Mouse (Mus musculus): Measurements from ENCODE around the gene Micall1. TPM values are rescaled to one million over a fixed set of nuclear protein-coding genes. Genes with fewer than 3 reads are reported as not detected.
A peak's percentile ranks its signal among the peaks of the same experiment; 100 is the strongest.

Micall1 gene
- polyA plus RNA-seq, 1 experiment: 75.8 TPM

DNA sequence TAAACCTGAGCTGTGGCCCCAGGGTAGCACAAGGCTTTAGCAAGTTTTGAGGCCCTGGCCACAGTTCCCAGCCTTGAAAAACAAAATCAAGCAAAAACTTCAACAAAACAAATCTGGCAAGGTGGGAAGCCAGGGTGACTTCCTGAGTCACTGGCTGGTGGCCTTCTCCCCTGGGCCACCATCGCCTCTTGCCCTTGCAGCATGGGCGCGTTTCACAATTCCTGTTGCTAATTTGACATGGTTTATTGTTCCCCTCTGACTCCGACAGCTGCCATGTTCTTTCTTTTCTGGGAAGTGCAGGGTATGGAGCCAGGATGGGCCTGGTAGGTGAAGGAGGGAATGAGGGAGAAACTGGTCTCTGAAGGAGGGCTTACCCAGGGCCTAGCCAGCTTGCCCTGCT, 13.4 kb downstream of the Micall1 start:
- TF ChIP-seq CTCF (IDR thresholded peaks at IDR 0.05; ENCODE audit: control insufficient read depth, insufficient read depth, insufficient replicate concordance, low read depth, low read length) (no peak), POLR2A (IDR thresholded peaks at IDR 0.05; ENCODE audit: control insufficient read depth, low read depth, low read length) (no peak)
- H3K4me1 ChIP-seq (ENCODE audit: control insufficient read depth, insufficient read depth, low read length): no peaks in the 10 kb centered on the region
- no peaks in the 10 kb centered on the region for H3K27me3 ChIP-seq (ENCODE audit: control insufficient read depth, insufficient read depth, low read length)
- no peak overlapping the region for H3K4me3 ChIP-seq (ENCODE audit: control insufficient read depth, low read depth, low read length)
- no peaks in the 10 kb centered on the region; the same call in none of the 2 replicates for H3K36me3 ChIP-seq (ENCODE audit: control insufficient read depth, insufficient read depth, low read length)
- no peak overlapping the region for H3K27ac ChIP-seq (ENCODE audit: control insufficient read depth, insufficient read depth, low read depth, low read length)

DNA sequence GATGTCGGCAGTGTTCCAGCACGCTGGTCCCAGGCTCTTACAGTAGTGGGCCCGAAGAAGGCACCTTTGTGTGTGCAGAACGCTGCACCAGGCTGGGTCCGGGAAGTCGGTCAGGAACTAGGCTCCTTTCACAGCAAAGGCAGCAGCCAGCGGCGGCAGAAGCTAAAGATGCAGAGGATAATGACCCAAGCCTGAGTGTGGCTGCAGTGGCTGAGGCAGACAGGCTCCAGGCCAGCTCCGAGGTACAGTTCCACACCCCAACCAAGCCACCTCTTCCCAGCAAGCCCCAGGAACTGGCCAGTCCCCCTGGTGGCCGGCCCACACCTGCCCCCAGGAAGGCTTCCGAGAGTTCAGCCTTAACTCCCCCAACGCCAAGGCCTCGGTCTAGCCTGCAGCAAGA, 13.8 kb downstream of the Micall1 start:
- Histone ChIP-seq H3K4me1 (ENCODE audit: control insufficient read depth, insufficient read depth, low read length) (no peaks in the 10 kb centered on the region), H3K27ac (ENCODE audit: control insufficient read depth, insufficient read depth, low read depth, low read length) (no peak overlapping the region), H3K36me3 (ENCODE audit: control insufficient read depth, insufficient read depth, low read length) (no peaks in the 10 kb centered on the region; the same call in none of the 2 replicates), H3K27me3 (ENCODE audit: control insufficient read depth, insufficient read depth, low read length) (no peaks in the 10 kb centered on the region), H3K4me3 (ENCODE audit: control insufficient read depth, low read depth, low read length) (no peak overlapping the region)
- no peak for TF ChIP-seq POLR2A (IDR thresholded peaks at IDR 0.05; ENCODE audit: control insufficient read depth, low read depth, low read length)
- TF ChIP-seq CTCF (IDR thresholded peaks at IDR 0.05; ENCODE audit: control insufficient read depth, insufficient read depth, insufficient replicate concordance, low read depth, low read length): no peak

DNA sequence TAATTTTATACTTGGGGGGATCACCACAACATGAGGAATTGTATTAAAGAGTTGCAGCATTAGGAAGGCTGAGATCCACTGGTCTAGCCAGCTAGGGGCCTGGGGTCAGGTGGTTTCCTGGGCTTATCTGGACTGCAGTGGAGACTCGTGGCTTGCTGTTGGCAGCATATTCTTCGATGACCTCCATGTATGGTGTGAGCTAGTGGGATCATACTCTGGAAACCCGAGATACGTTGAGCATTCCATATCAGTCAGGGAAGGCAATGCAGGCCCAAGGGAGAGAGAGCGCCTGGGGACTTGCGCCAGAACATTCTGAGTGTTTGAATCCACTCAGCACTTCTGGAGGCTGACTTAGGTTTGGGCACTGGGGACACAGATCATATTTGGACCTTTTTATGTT, 15.1 kb downstream of the Micall1 start:
- no peak for TF ChIP-seq POLR2A (IDR thresholded peaks at IDR 0.05; ENCODE audit: control insufficient read depth, low read depth, low read length)
- TF ChIP-seq CTCF (IDR thresholded peaks at IDR 0.05; ENCODE audit: control insufficient read depth, insufficient read depth, insufficient replicate concordance, low read depth, low read length): no peak
- Histone ChIP-seq H3K27me3 (ENCODE audit: control insufficient read depth, insufficient read depth, low read length) (no peaks in the 10 kb centered on the region), H3K4me3 (ENCODE audit: control insufficient read depth, low read depth, low read length) (peak overlapping the region; percentile 77), H3K27ac (ENCODE audit: control insufficient read depth, insufficient read depth, low read depth, low read length) (peak overlapping the region; percentile 26; the same call in 1 of the 2 replicates), H3K36me3 (ENCODE audit: control insufficient read depth, insufficient read depth, low read length) (no peaks in the 10 kb centered on the region; the same call in none of the 2 replicates), H3K4me1 (ENCODE audit: control insufficient read depth, insufficient read depth, low read length) (no peaks in the 10 kb centered on the region; the same call in 1 of the 2 replicates)

DNA sequence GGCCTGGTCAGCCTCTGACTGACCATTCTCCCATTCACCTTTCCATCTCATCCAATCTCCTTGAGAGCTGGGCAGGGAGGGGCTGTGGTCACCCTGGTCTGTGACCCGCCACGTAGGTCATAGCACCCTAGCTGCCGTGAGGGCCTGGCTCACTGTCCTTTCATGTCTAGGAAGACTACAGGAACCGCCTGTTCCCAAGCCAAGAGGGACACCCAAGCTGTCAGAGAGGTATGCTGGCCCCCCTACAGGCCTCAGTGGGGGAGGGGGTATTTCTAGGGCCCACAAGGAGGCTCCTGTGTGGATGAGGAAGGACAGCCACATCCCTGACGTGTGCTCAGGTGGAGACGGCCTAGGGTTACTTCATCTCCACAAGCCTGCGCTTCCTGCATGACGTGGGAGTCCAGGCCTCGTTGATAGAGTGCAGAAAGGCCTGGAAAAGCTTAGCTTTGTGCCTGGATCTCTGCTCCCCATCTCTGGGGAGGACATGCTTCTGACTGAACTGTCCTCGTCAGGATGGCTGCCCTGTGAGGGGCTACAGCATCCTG, 15.7 kb downstream of the Micall1 start:
- TF ChIP-seq CTCF (IDR thresholded peaks at IDR 0.05; ENCODE audit: control insufficient read depth, insufficient read depth, insufficient replicate concordance, low read depth, low read length): no peak
- TF ChIP-seq POLR2A (IDR thresholded peaks at IDR 0.05; ENCODE audit: control insufficient read depth, low read depth, low read length): no peak
- H3K36me3 ChIP-seq (ENCODE audit: control insufficient read depth, insufficient read depth, low read length): no peaks in the 10 kb centered on the region; the same call in none of the 2 replicates
- H3K27me3 ChIP-seq (ENCODE audit: control insufficient read depth, insufficient read depth, low read length): no peaks in the 10 kb centered on the region
- H3K27ac ChIP-seq (ENCODE audit: control insufficient read depth, insufficient read depth, low read depth, low read length): peak overlapping the region; percentile 61
- H3K4me3 ChIP-seq (ENCODE audit: control insufficient read depth, low read depth, low read length): peak overlapping the region; percentile 77
- H3K4me1 ChIP-seq (ENCODE audit: control insufficient read depth, insufficient read depth, low read length): no peaks in the 10 kb centered on the region; the same call in 1 of the 2 replicates

DNA sequence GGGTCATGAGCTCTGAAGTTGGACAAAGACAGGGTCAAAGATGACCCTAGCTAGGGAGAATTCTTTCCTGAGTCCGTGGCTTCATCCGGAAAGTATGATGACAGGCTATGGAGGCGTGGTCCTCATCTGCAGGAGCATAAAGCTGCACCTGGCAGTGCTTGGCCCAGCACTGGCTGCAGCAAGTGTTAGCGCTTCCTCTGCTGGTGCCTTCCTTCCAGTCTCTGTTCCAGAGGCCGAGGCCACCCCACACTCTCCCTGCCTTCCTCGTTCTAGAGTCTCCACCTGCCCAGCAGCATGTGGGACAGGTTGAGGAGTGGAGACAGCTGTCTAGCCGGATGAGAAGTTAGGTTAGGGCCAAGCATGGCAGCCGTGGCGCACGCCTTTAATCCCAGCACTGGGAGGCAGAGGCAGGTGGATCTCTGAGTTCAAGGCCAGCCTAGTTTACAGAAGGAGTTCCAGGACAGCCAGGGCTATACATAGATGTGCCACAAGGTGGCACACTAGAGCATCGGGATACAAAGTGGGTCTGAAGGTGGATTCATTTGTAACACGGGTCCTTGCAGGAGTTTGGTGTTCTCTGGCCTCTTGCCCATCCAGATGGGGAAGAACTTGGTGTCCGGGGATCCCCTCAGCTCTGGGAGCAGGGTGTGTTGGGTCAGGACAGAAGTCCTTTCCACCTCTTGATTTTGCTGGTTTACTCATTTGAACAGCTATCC, 17.7 kb downstream of the Micall1 start:
- H3K4me3 ChIP-seq (ENCODE audit: control insufficient read depth, low read depth, low read length): peak overlapping the region; percentile 77
- peaks cover 5% of the 10 kb centered on the region for H3K4me1 ChIP-seq (ENCODE audit: control insufficient read depth, insufficient read depth, low read length)
- H3K27me3 ChIP-seq (ENCODE audit: control insufficient read depth, insufficient read depth, low read length): no peaks in the 10 kb centered on the region
- TF ChIP-seq POLR2A (IDR thresholded peaks at IDR 0.05; ENCODE audit: control insufficient read depth, low read depth, low read length): no peak
- peak; percentile 1; the same call in 1 of the 2 replicates for TF ChIP-seq CTCF (IDR thresholded peaks at IDR 0.05; ENCODE audit: control insufficient read depth, insufficient read depth, insufficient replicate concordance, low read depth, low read length)
- H3K36me3 ChIP-seq (ENCODE audit: control insufficient read depth, insufficient read depth, low read length): no peaks in the 10 kb centered on the region; the same call in none of the 2 replicates
- H3K27ac ChIP-seq (ENCODE audit: control insufficient read depth, insufficient read depth, low read depth, low read length): no peak overlapping the region

DNA sequence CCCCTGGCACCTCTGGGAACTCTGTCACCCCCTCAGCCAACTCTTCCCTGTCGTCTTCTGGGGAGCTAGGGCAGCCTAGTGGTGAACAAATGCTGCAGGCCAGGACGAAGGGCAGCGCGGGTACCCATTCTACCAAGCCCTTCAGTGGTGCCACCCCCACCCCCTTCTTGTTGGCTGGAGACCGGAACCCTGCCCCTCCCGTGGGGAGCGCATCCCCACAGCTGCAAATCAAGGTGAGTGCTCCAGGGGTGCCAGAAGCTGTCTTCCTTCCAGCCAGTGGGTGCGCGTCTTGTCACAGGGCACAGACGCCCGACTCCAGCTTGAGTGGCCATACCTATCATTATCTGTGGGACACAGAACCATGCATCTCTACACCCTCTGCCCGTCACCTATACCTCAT, 18.4 kb downstream of the Micall1 start:
- Histone ChIP-seq H3K4me1 (ENCODE audit: control insufficient read depth, insufficient read depth, low read length) (peaks cover 8% of the 10 kb centered on the region), H3K27me3 (ENCODE audit: control insufficient read depth, insufficient read depth, low read length) (no peaks in the 10 kb centered on the region), H3K36me3 (ENCODE audit: control insufficient read depth, insufficient read depth, low read length) (no peaks in the 10 kb centered on the region; the same call in none of the 2 replicates), H3K4me3 (ENCODE audit: control insufficient read depth, low read depth, low read length) (peak overlapping the region; percentile 77), H3K27ac (ENCODE audit: control insufficient read depth, insufficient read depth, low read depth, low read length) (no peak overlapping the region)
- TF ChIP-seq CTCF (IDR thresholded peaks at IDR 0.05; ENCODE audit: control insufficient read depth, insufficient read depth, insufficient replicate concordance, low read depth, low read length): no peak
- no peak for TF ChIP-seq POLR2A (IDR thresholded peaks at IDR 0.05; ENCODE audit: control insufficient read depth, low read depth, low read length)

DNA sequence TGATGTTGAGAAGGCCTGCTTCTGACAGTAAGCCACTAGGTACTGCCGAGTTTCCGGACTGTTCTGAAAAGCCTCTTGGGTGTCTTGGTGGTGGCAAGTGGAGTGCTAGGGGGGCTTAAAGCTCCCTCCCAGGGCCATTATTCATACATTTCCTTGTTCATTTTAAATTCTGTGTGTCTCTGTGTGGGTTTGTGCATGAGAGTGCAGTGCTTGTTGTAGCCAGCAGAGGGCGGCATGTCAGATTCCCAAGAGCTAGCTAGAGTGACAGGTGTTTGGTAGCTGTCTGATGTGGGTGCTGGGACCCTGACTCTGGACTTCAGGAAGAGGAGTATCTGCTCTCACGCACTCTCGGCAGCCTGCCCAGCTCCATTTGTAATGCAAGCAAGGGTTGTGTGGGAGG, 19.5 kb downstream of the Micall1 start:
- H3K4me1 ChIP-seq (ENCODE audit: control insufficient read depth, insufficient read depth, low read length): peaks cover 8% of the 10 kb centered on the region
- H3K27me3 ChIP-seq (ENCODE audit: control insufficient read depth, insufficient read depth, low read length): no peaks in the 10 kb centered on the region
- no peak overlapping the region for H3K27ac ChIP-seq (ENCODE audit: control insufficient read depth, insufficient read depth, low read depth, low read length)
- H3K36me3 ChIP-seq (ENCODE audit: control insufficient read depth, insufficient read depth, low read length): no peaks in the 10 kb centered on the region; the same call in none of the 2 replicates
- no peak overlapping the region for H3K4me3 ChIP-seq (ENCODE audit: control insufficient read depth, low read depth, low read length)
- TF ChIP-seq POLR2A (IDR thresholded peaks at IDR 0.05; ENCODE audit: control insufficient read depth, low read depth, low read length) (no peak), CTCF (IDR thresholded peaks at IDR 0.05; ENCODE audit: control insufficient read depth, insufficient read depth, insufficient replicate concordance, low read depth, low read length) (peak; percentile 50; the same call in 1 of the 2 replicates)

Data from testis, adult 2 months (tissue).